Mouse (Mus musculus): ENCODE measurements around the gene Dusp14. TPM values are rescaled to one million over a fixed set of nuclear protein-coding genes. Genes with fewer than 3 reads are reported as not detected.

Gene Dusp14
- polyA plus RNA-seq, 2 experiments: 0.61 to 1.1 TPM

DNA sequence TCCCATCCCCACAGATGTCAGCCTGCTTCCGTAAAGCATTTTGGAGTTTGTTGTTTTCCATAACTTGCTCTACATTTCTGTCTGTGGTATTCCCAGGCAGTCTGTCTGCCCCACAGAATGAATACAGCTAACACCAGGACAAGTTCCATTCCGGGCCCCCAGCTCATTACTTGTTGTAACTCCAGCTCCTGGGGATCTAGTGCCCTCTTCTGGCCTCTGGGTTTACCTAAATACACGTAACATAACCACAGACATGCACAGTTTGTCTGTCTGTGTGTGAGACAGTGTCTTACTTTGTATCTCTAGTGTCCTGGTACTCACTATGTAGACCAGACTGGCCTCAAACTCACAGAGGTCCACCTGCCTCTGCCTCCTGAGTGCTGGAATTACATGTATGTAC is 67.8 kb downstream of the Dusp14 start:
- Histone ChIP-seq H3K9ac (replicated peaks) (no peak overlapping the region), H3K9me3 (ENCODE audit: control insufficient read depth, low read length) (no peaks in the 10 kb centered on the region), H3K4me3 (ENCODE audit: insufficient read depth in 1 of 2, low read depth in 2 of 2, low read length in 2 of 2) (no peak overlapping the region), H3K36me3 (replicated peaks; ENCODE audit: control insufficient read depth, insufficient read depth, low read depth) (peaks cover 13% of the 10 kb centered on the region), H3K27ac (no peak overlapping the region), H3K4me2 (ENCODE audit: low read depth) (no peak overlapping the region), H3K4me1 (replicated peaks; ENCODE audit: control insufficient read depth in 2 of 2, insufficient read depth in 2 of 2, low read length in 1 of 2) (no peaks in the 10 kb centered on the region; a peak in 1 of 4 replicates), H3K27me3 (ENCODE audit: control insufficient read depth, insufficient read depth, low read length) (no peaks in the 10 kb centered on the region)
- DNase-seq (ENCODE audit: low read depth in 3 of 3, low spot score in 3 of 3) (no peak), ATAC-seq (ENCODE audit: insufficient read depth) (no peak)
- peak; percentile 40 for TF ChIP-seq CTCF (IDR thresholded peaks at IDR 0.05; ENCODE audit: low read depth)
- no peak for TF ChIP-seq EP300 (IDR thresholded peaks at IDR 0.05; ENCODE audit: low read depth)
- WGBS (ENCODE audit: insufficient replicate concordance): 82% methylated on average over 3 of the region's 3 CpGs

GRCm38 (mm10) chr11:83999411-83999915 is 69.6 kb downstream of the Dusp14 start:
- no peak overlapping the region for H3K9ac ChIP-seq (replicated peaks)
- no peaks in the 10 kb centered on the region for H3K27me3 ChIP-seq (ENCODE audit: control insufficient read depth, insufficient read depth, low read length)
- no peak overlapping the region for H3K27ac ChIP-seq
- H3K4me3 ChIP-seq (ENCODE audit: insufficient read depth in 1 of 2, low read depth in 2 of 2, low read length in 2 of 2): no peak overlapping the region
- TF ChIP-seq CTCF (IDR thresholded peaks at IDR 0.05; ENCODE audit: low read depth) (no peak), EP300 (IDR thresholded peaks at IDR 0.05; ENCODE audit: low read depth) (no peak)
- no peaks in the 10 kb centered on the region; a peak in 1 of 4 replicates for H3K4me1 ChIP-seq (replicated peaks; ENCODE audit: control insufficient read depth in 2 of 2, insufficient read depth in 2 of 2, low read length in 1 of 2)
- H3K36me3 ChIP-seq (replicated peaks; ENCODE audit: control insufficient read depth, insufficient read depth, low read depth): peaks cover 30% of the 10 kb centered on the region
- DNase-seq (ENCODE audit: low read depth in 3 of 3, low spot score in 3 of 3) (no peak), ATAC-seq (ENCODE audit: insufficient read depth) (no peak)
- H3K4me2 ChIP-seq (ENCODE audit: low read depth): no peak overlapping the region
- 72% methylated on average over 4 of the region's 4 CpGs for WGBS (ENCODE audit: insufficient replicate concordance)
- no peaks in the 10 kb centered on the region for H3K9me3 ChIP-seq (ENCODE audit: control insufficient read depth, low read length)

GRCm38 (mm10) chr11:83998993-83999392 is 70.1 kb downstream of the Dusp14 start:
- TF ChIP-seq EP300 (IDR thresholded peaks at IDR 0.05; ENCODE audit: low read depth): no peak
- no peak for TF ChIP-seq CTCF (IDR thresholded peaks at IDR 0.05; ENCODE audit: low read depth)
- no peak overlapping the region for H3K4me2 ChIP-seq (ENCODE audit: low read depth)
- 96% methylated on average over 3 of the region's 3 CpGs for WGBS (ENCODE audit: insufficient replicate concordance)

More at GRCm38 (mm10) chr11:83998993-83999392, 70.1 kb downstream of the Dusp14 start:
- no peak overlapping the region; the same call in 1 of the 2 replicates for H3K9ac ChIP-seq (replicated peaks)
- H3K36me3 ChIP-seq (replicated peaks; ENCODE audit: control insufficient read depth, insufficient read depth, low read depth): peaks cover 30% of the 10 kb centered on the region
- no peak for DNase-seq (ENCODE audit: low read depth in 3 of 3, low spot score in 3 of 3)
- H3K9me3 ChIP-seq (ENCODE audit: control insufficient read depth, low read length): no peaks in the 10 kb centered on the region
- H3K27ac ChIP-seq: no peak overlapping the region
- no peak for ATAC-seq (ENCODE audit: insufficient read depth)
- H3K4me3 ChIP-seq (ENCODE audit: insufficient read depth in 1 of 2, low read depth in 2 of 2, low read length in 2 of 2): no peak overlapping the region
- no peaks in the 10 kb centered on the region; a peak in 1 of 4 replicates for H3K4me1 ChIP-seq (replicated peaks; ENCODE audit: control insufficient read depth in 2 of 2, insufficient read depth in 2 of 2, low read length in 1 of 2)
- no peaks in the 10 kb centered on the region for H3K27me3 ChIP-seq (ENCODE audit: control insufficient read depth, insufficient read depth, low read length)

Other genes with a start within 250 kb of the Dusp14 start
- 1.8 and 2.2 TPM in 2 replicates for gene Hnf1b, start 219.2 kb downstream of the Dusp14 start, polyA plus RNA-seq (2012; rRNA removed)
- gene Hnf1b, start 219.2 kb downstream of the Dusp14 start, polyA plus RNA-seq (2014; fragmentation: Nextera tagmentation; extraction: Ambion mirVana): 2.4 and 2.9 TPM in 2 replicates
- 5.2 and 8.6 TPM in 2 replicates for gene Ddx52, start 127.2 kb downstream of the Dusp14 start, polyA plus RNA-seq (2012; rRNA removed)
- 15.6 and 16.6 TPM in 2 replicates for gene Ddx52, start 127.2 kb downstream of the Dusp14 start, polyA plus RNA-seq (2014; fragmentation: Nextera tagmentation; extraction: Ambion mirVana)
- 3.1 and 3.9 TPM in 2 replicates for gene Synrg, start 104.8 kb downstream of the Dusp14 start, polyA plus RNA-seq (2012; rRNA removed)
- 3.9 and 4.8 TPM in 2 replicates for gene Synrg, start 104.8 kb downstream of the Dusp14 start, polyA plus RNA-seq (2014; fragmentation: Nextera tagmentation; extraction: Ambion mirVana)
- 6.8 and 9.6 TPM in 2 replicates for gene Tada2a, start 60.3 kb upstream of the Dusp14 start, polyA plus RNA-seq (2012; rRNA removed)
- gene Tada2a, start 60.3 kb upstream of the Dusp14 start, polyA plus RNA-seq (2014; fragmentation: Nextera tagmentation; extraction: Ambion mirVana): 7.9 and 9.0 TPM in 2 replicates
- 4.0 and 4.7 TPM in 2 replicates for gene Acaca, start 60.4 kb upstream of the Dusp14 start, polyA plus RNA-seq (2012; rRNA removed)
- gene Acaca, start 60.4 kb upstream of the Dusp14 start, polyA plus RNA-seq (2014; fragmentation: Nextera tagmentation; extraction: Ambion mirVana): 6.6 and 7.0 TPM in 2 replicates
- not detected in 2 replicates for gene Gm11437, start 98.2 kb upstream of the Dusp14 start, polyA plus RNA-seq (2012; rRNA removed)
- gene Gm11437, start 98.2 kb upstream of the Dusp14 start, polyA plus RNA-seq (2014; fragmentation: Nextera tagmentation; extraction: Ambion mirVana): not detected in 2 replicates